Mouse (Mus musculus) liver, postnatal 0 days (tissue): ENCODE results near the gene Jade1.

Experiments used
- CTCF ChIP-seq: sonication (generic); IDR thresholded peaks from 2 replicates; pipeline ENCODE4 v1.5.1; 2016; ENCODE audit warnings: antibody characterized with exemption, low read depth
- EP300 ChIP-seq: IDR thresholded peaks from 2 replicates; pipeline ENCODE4 v1.6.1; 2016; ENCODE audit warnings: antibody characterized with exemption, low read depth, mild to moderate bottlenecking

DNA sequence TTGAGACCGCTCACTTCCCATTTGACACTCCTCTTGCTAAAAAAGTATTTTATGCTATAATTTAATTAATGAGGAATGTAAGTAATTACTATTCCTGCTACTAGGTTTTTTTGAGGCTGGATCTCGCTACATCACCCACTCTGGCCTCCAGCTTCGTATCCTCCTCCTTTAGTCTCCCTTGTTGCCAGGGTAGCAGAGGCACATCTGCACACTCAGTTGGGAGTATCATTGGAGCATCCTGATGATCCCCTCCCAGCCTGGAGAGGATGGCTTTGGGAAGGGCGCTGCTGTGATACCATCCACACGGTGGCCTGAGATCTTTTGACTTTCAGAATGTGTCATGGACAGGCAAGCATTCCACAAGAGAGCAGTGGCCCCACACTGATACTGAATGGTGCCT lies 30.0 kb downstream of the Jade1 start:
- TF ChIP-seq CTCF = no peak
- TF ChIP-seq EP300 = no peak
